ENCODE assay signal across 8 mouse cellular contexts in genomic region chr1:160211597-160212122, GRCm38 (mm10). TPM values are rescaled to one million over a fixed set of nuclear protein-coding genes. Genes with fewer than 3 reads are reported as not detected.
A peak's percentile ranks its signal among the peaks of the same experiment; 100 is the strongest.
DNase-seq lines count a peak whose midpoint lies in the region; ATAC-seq lines count a peak whose summit lies in the region.

No protein-coding gene starts in this region.

- H3K4me3 ChIP-seq in forebrain, embryonic 15.5 days, result peak overlapping the region; percentile 74
- peak overlapping the region; percentile 93 for H3K4me3 ChIP-seq in liver, embryonic 13.5 days (replicated peaks)

- peak; percentile 29 for DNase-seq in thymus, postnatal 0 days (ENCODE audit: low spot score)
- DNase-seq in thymus, adult 18-20 months, result no peak
- peak; percentile 15 for DNase-seq in liver, embryonic 13.5 days
- no peak for DNase-seq in adrenal gland, adult 18-20 months (ENCODE audit: low spot score in 2 of 2)
- DNase-seq in layer of hippocampus, adult 9-10 months (ENCODE audit: low spot score), result no peak
- no peak for DNase-seq in testis, postnatal 10 days (ENCODE audit: low spot score)
- DNase-seq in adrenal gland, postnatal 14 days, result no peak

- peaks cover 30% of the 10 kb centered on the region for H3K4me1 ChIP-seq in forebrain, embryonic 15.5 days
- peaks cover 39% of the 10 kb centered on the region for H3K4me1 ChIP-seq in liver, embryonic 13.5 days (replicated peaks)

- ATAC-seq in forebrain, embryonic 15.5 days (replicated peaks), result no peak
- ATAC-seq in liver, embryonic 13.5 days (ENCODE audit: low read depth), result no peak

- 2% methylated on average over 8 of the region's 8 CpGs for WGBS in forebrain, embryonic 15.5 days
- under 1% methylated on average over 8 of the region's 8 CpGs for WGBS in liver, embryonic 13.5 days (ENCODE audit: insufficient replicate concordance)

- peaks cover 14% of the 10 kb centered on the region for H3K36me3 ChIP-seq in forebrain, embryonic 15.5 days
- peaks cover 23% of the 10 kb centered on the region for H3K36me3 ChIP-seq in liver, embryonic 13.5 days

- peak overlapping the region; percentile 85 for H3K9ac ChIP-seq in forebrain, embryonic 15.5 days (replicated peaks)
- H3K9ac ChIP-seq in liver, embryonic 13.5 days, result peak overlapping the region; percentile 97

- H3K4me2 ChIP-seq in forebrain, embryonic 15.5 days (replicated peaks), result peak overlapping the region; percentile 49
- H3K4me2 ChIP-seq in liver, embryonic 13.5 days, result peak overlapping the region; percentile 86

- no peaks in the 10 kb centered on the region for H3K27me3 ChIP-seq in forebrain, embryonic 15.5 days
- H3K27me3 ChIP-seq in liver, embryonic 13.5 days, result no peaks in the 10 kb centered on the region

- no peaks in the 10 kb centered on the region for H3K9me3 ChIP-seq in forebrain, embryonic 15.5 days
- no peaks in the 10 kb centered on the region for H3K9me3 ChIP-seq in liver, embryonic 13.5 days (replicated peaks)

- H3K27ac ChIP-seq in forebrain, embryonic 15.5 days (replicated peaks), result peak overlapping the region; percentile 99
- peak overlapping the region; percentile 95 for H3K27ac ChIP-seq in liver, embryonic 13.5 days

RNA-seq across cellular contexts. Expression of gene Cacybp, which starts 1.0 kb away (rescaled TPM):
- polyA plus RNA-seq in thymus, postnatal 0 days (2015; fragmentation: Nextera tagmentation; extraction: Ambion mirVana), result 209 and 247 TPM in 2 replicates
- polyA plus RNA-seq in forebrain, embryonic 15.5 days (2015; fragmentation: Nextera tagmentation; extraction: Ambion mirVana), result 284 and 296 TPM in 2 replicates
- polyA plus RNA-seq in liver, embryonic 13.5 days (2015; fragmentation: Nextera tagmentation; extraction: Ambion mirVana), result 239 and 304 TPM in 2 replicates
- total RNA-seq in adrenal gland, adult 18-20 months (2021), result 100 to 1,000 TPM; 125 to 182 TPM
- total RNA-seq in adrenal gland, postnatal 14 days (2021), result 75.7 and 82.4 TPM in 2 replicates

RNA-seq across cellular contexts. Expression of gene Mrps14, which starts 16.6 kb away (rescaled TPM):
- 390 and 393 TPM in 2 replicates for polyA plus RNA-seq in thymus, postnatal 0 days (2015; fragmentation: Nextera tagmentation; extraction: Ambion mirVana)
- 178 and 182 TPM in 2 replicates for polyA plus RNA-seq in forebrain, embryonic 15.5 days (2015; fragmentation: Nextera tagmentation; extraction: Ambion mirVana)
- 256 and 261 TPM in 2 replicates for polyA plus RNA-seq in liver, embryonic 13.5 days (2015; fragmentation: Nextera tagmentation; extraction: Ambion mirVana)
- total RNA-seq in adrenal gland, adult 18-20 months (2021), result 100 to 1,000 TPM; 101 TPM
- total RNA-seq in adrenal gland, postnatal 14 days (2021), result 96.4 and 112 TPM in 2 replicates

RNA-seq across cellular contexts. Expression of gene Tnn, which starts 58.3 kb away (rescaled TPM):
- polyA plus RNA-seq in thymus, postnatal 0 days (2015; fragmentation: Nextera tagmentation; extraction: Ambion mirVana), result 0.05 TPM in 2 replicates
- 0.05 TPM in 1 of 2 replicates, not detected in the other for polyA plus RNA-seq in forebrain, embryonic 15.5 days (2015; fragmentation: Nextera tagmentation; extraction: Ambion mirVana)
- 0.03 and 0.05 TPM in 2 replicates for polyA plus RNA-seq in liver, embryonic 13.5 days (2015; fragmentation: Nextera tagmentation; extraction: Ambion mirVana)
- under 1 TPM; 0.29 to 0.30 TPM for total RNA-seq in adrenal gland, adult 18-20 months (2021)
- 0.30 and 0.60 TPM in 2 replicates for total RNA-seq in adrenal gland, postnatal 14 days (2021)

Comparison
In these comparisons a context has a peak if more than half of its experiments do, and no peak if none do; other contexts are left out.
1. DNase-seq: peak in thymus, postnatal 0 days (single experiment) and liver, embryonic 13.5 days (single experiment); none in thymus, adult 18-20 months (0 of 2), adrenal gland, adult 18-20 months (0 of 2), layer of hippocampus, adult 9-10 months (single experiment), testis, postnatal 10 days (single experiment) and adrenal gland, postnatal 14 days (single experiment).